Mouse (Mus musculus): ENCODE measurements around the gene Pnmal2. TPM values are rescaled to one million over a fixed set of nuclear protein-coding genes. Genes with fewer than 3 reads are reported as not detected.

The Pnmal2 gene
- polyA plus RNA-seq, 1 experiment from 2014 or later: 20.2 TPM

- 0 out of 2 replicates have a peak overlapping the region, but pooled peaks have one; percentile 17 for H3K27ac ChIP-seq
- peak overlapping the region; percentile 65 for H3K4me3 ChIP-seq
- 76% methylated on average over 4 of the region's 4 CpGs for WGBS
- ATAC-seq (ENCODE audit: insufficient number of reproducible peaks, low FRiP score, low TSS enrichment, low read depth): no peak
- peak overlapping the region; percentile 72 for H3K4me2 ChIP-seq
- H3K27me3 ChIP-seq: no peaks in the 10 kb centered on the region
- peaks cover 67% of the 10 kb centered on the region for H3K4me1 ChIP-seq
- H3K36me3 ChIP-seq: peaks cover 34% of the 10 kb centered on the region
- no peaks in the 10 kb centered on the region for H3K9me3 ChIP-seq
- H3K9ac ChIP-seq: peak overlapping the region; percentile 69; the same call in 1 of the 2 replicates
Observed at GRCm38 (mm10) chr7:16995345-16995744, 50.9 kb downstream of the Pnmal2 start.

Other genes with a start within 250 kb of the Pnmal2 start
- not detected in 2 replicates for gene Ceacam9, start 222.8 kb upstream of the Pnmal2 start, polyA plus RNA-seq (2015; fragmentation: Nextera tagmentation; extraction: Ambion mirVana)
- gene Ap2s1, start 206.3 kb upstream of the Pnmal2 start, polyA plus RNA-seq (2015; fragmentation: Nextera tagmentation; extraction: Ambion mirVana): 253 and 283 TPM in 2 replicates
- gene Slc1a5, start 163.3 kb upstream of the Pnmal2 start, polyA plus RNA-seq (2015; fragmentation: Nextera tagmentation; extraction: Ambion mirVana): 32.5 and 39.5 TPM in 2 replicates
- 85.8 and 96.1 TPM in 2 replicates for gene Strn4, start 128.8 kb upstream of the Pnmal2 start, polyA plus RNA-seq (2015; fragmentation: Nextera tagmentation; extraction: Ambion mirVana)
- gene Fkrp, start 128.0 kb upstream of the Pnmal2 start, polyA plus RNA-seq (2015; fragmentation: Nextera tagmentation; extraction: Ambion mirVana): 25.8 and 27.1 TPM in 2 replicates
- gene Prkd2, start 101.8 kb upstream of the Pnmal2 start, polyA plus RNA-seq (2015; fragmentation: Nextera tagmentation; extraction: Ambion mirVana): 20.5 and 21.9 TPM in 2 replicates
- gene Dact3, start 69.4 kb upstream of the Pnmal2 start, polyA plus RNA-seq (2015; fragmentation: Nextera tagmentation; extraction: Ambion mirVana): 4.0 TPM in 2 replicates
- gene Gng8, start 52.9 kb upstream of the Pnmal2 start, polyA plus RNA-seq (2015; fragmentation: Nextera tagmentation; extraction: Ambion mirVana): 11.8 and 15.0 TPM in 2 replicates
- gene Ptgir, start 38.2 kb upstream of the Pnmal2 start, polyA plus RNA-seq (2015; fragmentation: Nextera tagmentation; extraction: Ambion mirVana): 4.0 and 5.1 TPM in 2 replicates
- 85.8 and 99.4 TPM in 2 replicates for gene Calm3, start 20.6 kb upstream of the Pnmal2 start, polyA plus RNA-seq (2015; fragmentation: Nextera tagmentation; extraction: Ambion mirVana)
- 0.33 and 0.50 TPM in 2 replicates for gene Pnmal1, start 15.0 kb downstream of the Pnmal2 start, polyA plus RNA-seq (2015; fragmentation: Nextera tagmentation; extraction: Ambion mirVana)
- 0.14 and 0.20 TPM in 2 replicates for gene Gm42372, start 38.4 kb downstream of the Pnmal2 start, polyA plus RNA-seq (2015; fragmentation: Nextera tagmentation; extraction: Ambion mirVana)
- 19.1 and 40.8 TPM in 2 replicates for gene Ccdc8, start 48.0 kb downstream of the Pnmal2 start, polyA plus RNA-seq (2015; fragmentation: Nextera tagmentation; extraction: Ambion mirVana)
- 101 and 115 TPM in 2 replicates for gene Ppp5c, start 83.2 kb downstream of the Pnmal2 start, polyA plus RNA-seq (2015; fragmentation: Nextera tagmentation; extraction: Ambion mirVana)
- gene Hif3a, start 117.7 kb downstream of the Pnmal2 start, polyA plus RNA-seq (2015; fragmentation: Nextera tagmentation; extraction: Ambion mirVana): 29.0 and 33.4 TPM in 2 replicates
- 0.17 and 0.20 TPM in 2 replicates for gene Psg16, start 129.4 kb downstream of the Pnmal2 start, polyA plus RNA-seq (2015; fragmentation: Nextera tagmentation; extraction: Ambion mirVana)
- gene Ceacam3, start 205.6 kb downstream of the Pnmal2 start, polyA plus RNA-seq (2015; fragmentation: Nextera tagmentation; extraction: Ambion mirVana): not detected in 2 replicates